Mouse (Mus musculus) large intestine, adult 2 months (tissue): ENCODE measurements around the gene Fbxl20. TPM values are rescaled to one million over a fixed set of nuclear protein-coding genes. Genes with fewer than 3 reads are reported as not detected.
A peak's percentile ranks its signal among the peaks of the same experiment; 100 is the strongest.

Experiments
- DNase-seq: peaks from one replicate; pipeline ENCODE4 v3.0.0-alpha.2; 2012; ENCODE audit warnings: low read depth, low spot score
- WGBS: fragments of 180-500 bp; shearing (Covaris S2); methylation state at CpG from one replicate; pipeline ENCODE4 v1.1.7; 2018; 5-methylcytosine and 5-hydroxymethylcytosine counted together
- polyA plus RNA-seq: library from polyadenylated mRNA; depleted of rRNA; stranded (reverse); fragments of >200 nt; gene quantifications from 2 replicates; pipeline ENCODE4 v1.2.3, GENCODE M21; 2012

Fbxl20 gene
- polyA plus RNA-seq, 1 experiment, result 5.4 TPM

GRCm38 (mm10) chr11:98109706-98110105 is 40.5 kb downstream of the Fbxl20 start:
- WGBS, result 60% methylated on average over 5 of the region's 5 CpGs
- DNase-seq, result no peak

- DNase-seq, result no peak
- 84% methylated on average over 3 of the region's 3 CpGs for WGBS
These were observed 48.9 kb downstream of the Fbxl20 start for GRCm38 (mm10) chr11:98101332-98101731.

GRCm38 (mm10) chr11:98090583-98090982 is 59.6 kb downstream of the Fbxl20 start:
- 84% methylated on average over 9 of the region's 9 CpGs for WGBS

DNA sequence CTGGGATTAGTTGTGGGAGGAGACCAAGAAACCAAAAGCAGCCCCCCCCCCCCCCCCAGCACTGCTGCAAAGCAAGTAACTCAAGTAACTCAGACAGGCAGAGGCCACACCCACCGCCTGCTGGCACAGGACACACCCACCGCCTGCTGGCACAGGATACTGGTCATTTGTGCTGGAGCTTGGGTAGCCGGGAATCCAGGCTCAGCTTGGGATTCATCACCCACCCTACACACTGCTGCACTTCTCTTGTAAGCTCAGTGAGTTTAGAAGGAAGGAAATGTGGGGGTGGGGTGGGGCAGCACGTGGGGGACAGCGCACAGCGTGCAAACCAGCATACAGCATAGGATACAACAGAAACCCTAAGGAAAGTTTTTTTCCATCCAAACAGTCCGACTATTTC is 62.0 kb downstream of the Fbxl20 start:
- 41% methylated on average over 7 of the region's 7 CpGs for WGBS
- DNase-seq, result no peak

More at GRCm38 (mm10) chr11:98090583-98090982, 59.6 kb downstream of the Fbxl20 start:
- no peak for DNase-seq

DNA sequence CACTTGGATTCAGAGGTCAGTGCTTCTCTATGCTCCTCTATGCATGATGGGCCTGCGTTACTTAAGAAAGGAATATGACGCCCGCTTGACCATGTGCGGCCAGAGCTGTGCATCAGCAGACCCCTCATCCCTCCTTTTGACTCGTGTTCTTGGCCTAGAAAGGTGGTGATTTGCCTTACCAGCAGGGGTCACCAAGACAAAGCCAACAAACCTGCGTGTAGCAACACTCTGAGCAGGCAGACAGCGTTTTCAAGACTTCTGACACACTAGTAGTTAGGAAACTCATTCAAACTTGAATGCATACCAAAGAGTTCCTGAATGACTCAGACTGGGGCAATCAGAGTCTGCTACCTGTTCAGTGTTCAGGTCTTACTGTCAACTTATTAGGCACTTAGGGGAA is 63.6 kb downstream of the Fbxl20 start:
- WGBS, result 79% methylated on average over 7 of the region's 7 CpGs
- no peak for DNase-seq

DNA sequence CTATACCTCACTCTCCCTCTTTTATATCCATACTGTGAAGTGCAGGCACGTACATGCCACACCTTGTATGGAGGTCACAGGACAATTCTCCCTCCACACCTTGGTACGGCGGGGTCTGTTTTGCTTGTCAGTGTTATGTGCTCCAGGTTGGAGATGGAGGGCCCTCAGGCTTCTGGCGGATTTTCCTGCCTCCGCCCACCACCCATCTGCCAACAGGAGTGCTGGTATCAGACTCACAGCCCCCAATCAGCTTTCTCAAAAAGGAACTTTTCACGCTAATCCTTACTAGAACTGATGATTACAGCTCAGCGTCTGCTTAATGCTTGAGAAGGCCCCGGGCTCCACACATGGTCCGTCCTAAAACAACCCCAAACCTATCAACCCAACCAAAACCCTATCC is 64.1 kb downstream of the Fbxl20 start:
- no peak for DNase-seq
- WGBS, result 92% methylated on average over 9 of the region's 9 CpGs

GRCm38 (mm10) chr11:98082745-98083144 is 67.5 kb downstream of the Fbxl20 start:
- no peak for DNase-seq
- 92% methylated on average over 7 of the region's 7 CpGs for WGBS

DNA sequence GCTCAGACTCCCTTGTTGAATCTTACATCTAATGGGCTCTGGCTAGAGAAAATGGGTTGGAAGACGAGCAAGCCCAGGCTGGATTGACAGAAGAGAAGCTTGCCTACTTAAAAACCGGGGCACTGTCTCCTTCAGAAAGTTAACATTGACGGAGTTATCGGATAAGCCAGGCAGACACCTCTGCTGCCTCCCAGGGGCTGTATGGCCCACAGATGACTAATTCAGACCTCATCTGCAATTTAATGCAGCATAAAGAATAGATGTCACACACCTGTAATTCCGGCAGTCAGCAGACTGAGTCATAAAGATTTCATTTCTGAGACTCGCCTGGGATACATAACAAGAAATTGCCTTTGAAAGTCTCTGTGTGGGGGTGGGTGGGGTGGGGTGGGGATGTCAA is 69.8 kb downstream of the Fbxl20 start:
- 67% methylated on average over 6 of the region's 6 CpGs for WGBS
- DNase-seq, result no peak

DNA sequence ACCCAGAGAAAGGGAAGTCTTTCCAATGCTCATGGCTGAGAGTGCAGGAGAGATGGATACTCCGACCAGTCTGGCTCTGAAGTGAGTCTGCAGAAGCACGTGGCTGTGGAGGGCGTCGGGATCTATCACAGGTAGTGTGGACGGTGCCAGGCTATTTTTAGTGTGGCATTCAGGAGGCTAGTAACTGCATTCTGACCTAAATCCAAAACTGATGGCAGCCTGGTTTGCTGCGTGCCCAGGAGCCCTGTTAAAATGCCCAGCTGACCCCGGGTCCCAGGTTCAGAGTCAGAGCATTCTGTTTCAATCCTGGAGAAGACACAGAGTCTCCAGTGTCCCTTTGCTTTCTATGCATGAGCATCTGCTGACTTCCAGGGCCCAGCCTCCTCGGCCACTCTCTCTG is 73.1 kb downstream of the Fbxl20 start:
- DNase-seq, result no peak
- WGBS, result 66% methylated on average over 8 of the region's 8 CpGs

DNA sequence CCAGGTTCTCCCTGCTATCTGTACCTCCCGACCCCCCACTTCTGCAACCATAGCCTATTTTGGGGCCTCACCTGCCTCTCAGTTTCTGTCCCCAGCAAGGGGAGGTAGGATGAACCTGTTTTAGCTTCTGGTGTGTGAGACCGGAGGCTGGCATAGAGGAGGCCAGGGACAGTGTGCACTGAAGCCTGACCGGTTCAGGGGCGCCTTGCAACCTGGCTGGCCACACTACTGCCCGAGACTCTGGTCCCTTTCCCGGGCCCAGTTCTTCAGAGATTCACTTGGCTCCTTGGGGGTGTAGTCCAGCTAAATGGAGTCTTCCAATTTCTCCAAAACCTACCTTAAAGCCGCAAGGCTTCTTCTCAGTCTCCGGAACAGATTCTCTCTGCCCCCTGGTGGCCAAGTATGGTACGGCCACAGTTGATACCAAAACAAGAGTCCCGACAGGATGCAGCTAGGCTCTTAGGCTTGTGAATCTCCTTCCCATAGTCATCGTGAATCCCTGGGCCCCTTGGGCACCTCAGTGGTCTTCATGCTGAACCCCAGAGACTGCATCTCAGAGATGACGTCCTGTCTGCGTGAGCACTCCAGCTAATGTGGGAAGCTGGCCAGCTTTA is 74.9 kb downstream of the Fbxl20 start:
- DNase-seq, result peak; percentile 38
- 20% methylated on average over 13 of the region's 13 CpGs for WGBS

DNA sequence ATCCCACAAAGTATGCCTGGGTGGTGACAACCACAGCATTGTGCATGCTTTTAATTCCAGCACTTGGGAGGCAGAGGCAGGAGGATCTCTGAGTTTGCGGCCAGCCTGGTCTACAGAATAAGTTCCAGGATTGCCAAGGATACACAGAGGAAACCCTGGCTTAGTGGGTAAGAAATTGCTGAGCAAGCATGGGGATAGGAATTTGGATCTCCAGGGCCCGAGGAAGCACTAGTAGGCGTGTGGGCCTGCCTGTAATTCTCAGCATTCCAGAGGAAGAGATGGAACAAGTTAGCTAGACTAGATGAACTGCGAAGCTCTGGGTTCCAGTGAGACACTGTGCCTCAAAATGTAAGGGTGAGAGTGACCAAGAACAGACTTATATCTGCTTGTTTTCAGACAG is 76.8 kb downstream of the Fbxl20 start:
- WGBS, result 78% methylated on average over 4 of the region's 4 CpGs

DNA sequence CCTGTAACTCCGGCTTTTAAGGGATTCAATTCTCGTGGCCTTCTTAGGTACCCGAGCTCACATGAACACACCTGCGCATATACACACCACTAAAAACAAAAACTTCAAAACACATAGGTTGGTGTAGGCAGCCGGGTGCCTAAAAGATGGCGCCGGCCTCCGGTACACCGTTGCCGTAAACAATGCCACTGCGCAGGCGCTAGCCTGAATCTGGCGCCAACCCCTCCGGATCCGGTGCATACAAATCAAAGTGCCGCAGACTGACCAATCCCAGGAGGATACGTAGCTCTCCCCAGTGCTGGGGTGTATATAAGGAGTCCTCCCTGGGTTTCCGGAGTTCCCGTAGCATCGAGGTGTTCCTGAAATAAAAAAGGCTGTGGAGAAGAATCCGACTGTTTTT is 82.9 kb downstream of the Fbxl20 start:
- 95% methylated on average over 21 of the region's 21 CpGs for WGBS
- DNase-seq, result no peak

More for the DNA sequence above, 76.8 kb downstream of the Fbxl20 start:
- DNase-seq, result no peak

DNA sequence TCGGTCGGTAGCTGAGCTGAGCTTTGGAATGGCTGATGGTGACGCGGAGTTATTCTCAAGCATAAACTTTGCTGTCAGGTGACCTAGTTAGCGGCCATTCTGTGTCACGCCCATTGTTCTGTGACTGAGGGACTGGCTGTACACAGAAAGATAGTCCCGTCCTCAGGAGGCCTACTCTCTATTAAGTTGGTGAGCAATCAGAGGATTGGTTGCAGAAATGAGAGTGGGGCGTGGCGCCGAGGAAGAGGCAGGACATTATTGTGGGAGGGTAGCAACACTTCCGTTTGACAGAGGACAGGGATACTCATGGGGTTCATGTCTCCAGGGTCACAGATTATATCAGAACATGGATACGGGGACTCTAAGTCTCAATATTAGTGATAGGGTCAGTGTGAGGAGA is 84.0 kb downstream of the Fbxl20 start:
- WGBS, result 84% methylated on average over 12 of the region's 12 CpGs
- no peak for DNase-seq

GRCm38 (mm10) chr11:98061904-98062562 is 88.2 kb downstream of the Fbxl20 start:
- no peak for DNase-seq
- 35% methylated on average over 6 of the region's 6 CpGs for WGBS

GRCm38 (mm10) chr11:98061441-98061840 is 88.8 kb downstream of the Fbxl20 start:
- WGBS, result 69% methylated on average over 3 of the region's 3 CpGs
- no peak for DNase-seq

DNA sequence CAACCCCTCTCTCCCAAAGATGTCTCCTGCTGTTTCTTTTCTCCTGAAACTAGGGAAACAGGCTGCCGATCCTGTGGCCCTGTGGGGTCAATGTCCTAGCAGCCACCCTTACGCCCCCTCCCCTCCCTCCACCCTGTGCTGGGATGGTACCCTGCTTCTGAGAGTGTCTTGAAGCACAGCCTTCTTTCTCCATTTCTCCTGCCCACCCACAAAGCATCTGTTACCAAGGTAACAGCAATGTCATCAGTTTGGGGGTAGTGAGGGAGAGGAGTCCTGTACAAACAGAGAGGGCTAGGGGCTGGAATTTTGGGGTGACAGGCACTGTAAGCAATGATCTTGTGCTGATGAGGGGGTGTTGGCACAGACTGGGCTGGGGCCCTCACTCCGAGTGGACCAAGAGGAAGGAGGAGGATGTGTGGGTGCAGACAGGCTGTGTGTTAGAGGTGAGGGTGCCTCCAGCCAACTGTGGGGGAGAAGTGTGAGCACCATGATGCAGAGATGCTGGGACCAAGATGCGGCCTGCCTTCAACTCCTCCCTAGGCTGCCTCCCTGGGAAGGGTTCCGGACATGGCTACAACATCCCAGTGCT is 90.0 kb downstream of the Fbxl20 start:
- WGBS, result 75% methylated on average over 5 of the region's 5 CpGs
- no peak for DNase-seq

DNA sequence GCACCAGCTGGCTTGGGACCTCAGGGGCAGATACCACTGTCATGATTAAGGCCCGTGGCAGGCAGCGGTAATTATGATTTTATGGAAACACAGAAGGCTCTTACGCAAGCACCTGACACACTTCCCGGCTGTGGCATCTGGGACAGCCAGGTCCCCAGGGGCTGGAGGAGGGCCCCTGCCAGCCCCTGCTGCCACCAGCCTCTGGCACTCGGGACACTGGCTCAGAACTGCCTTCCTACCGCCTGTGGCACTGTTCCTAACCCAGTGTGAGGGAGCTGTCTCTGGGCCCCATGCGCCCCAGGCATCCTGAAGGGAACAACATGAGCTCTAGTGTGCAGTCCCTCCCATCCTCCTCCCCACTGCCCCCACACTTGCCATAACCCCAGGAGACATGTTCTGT is 90.5 kb downstream of the Fbxl20 start:
- WGBS, result 42% methylated on average over 7 of the region's 7 CpGs
- DNase-seq, result no peak

- 72% methylated on average over 5 of the region's 5 CpGs for WGBS
- no peak for DNase-seq
These were observed 92.2 kb downstream of the Fbxl20 start for GRCm38 (mm10) chr11:98057998-98058397.

- DNase-seq, result no peak
- WGBS, result 17% methylated on average over 9 of the region's 9 CpGs
These were observed 92.7 kb downstream of the Fbxl20 start for GRCm38 (mm10) chr11:98057466-98057865.

DNA sequence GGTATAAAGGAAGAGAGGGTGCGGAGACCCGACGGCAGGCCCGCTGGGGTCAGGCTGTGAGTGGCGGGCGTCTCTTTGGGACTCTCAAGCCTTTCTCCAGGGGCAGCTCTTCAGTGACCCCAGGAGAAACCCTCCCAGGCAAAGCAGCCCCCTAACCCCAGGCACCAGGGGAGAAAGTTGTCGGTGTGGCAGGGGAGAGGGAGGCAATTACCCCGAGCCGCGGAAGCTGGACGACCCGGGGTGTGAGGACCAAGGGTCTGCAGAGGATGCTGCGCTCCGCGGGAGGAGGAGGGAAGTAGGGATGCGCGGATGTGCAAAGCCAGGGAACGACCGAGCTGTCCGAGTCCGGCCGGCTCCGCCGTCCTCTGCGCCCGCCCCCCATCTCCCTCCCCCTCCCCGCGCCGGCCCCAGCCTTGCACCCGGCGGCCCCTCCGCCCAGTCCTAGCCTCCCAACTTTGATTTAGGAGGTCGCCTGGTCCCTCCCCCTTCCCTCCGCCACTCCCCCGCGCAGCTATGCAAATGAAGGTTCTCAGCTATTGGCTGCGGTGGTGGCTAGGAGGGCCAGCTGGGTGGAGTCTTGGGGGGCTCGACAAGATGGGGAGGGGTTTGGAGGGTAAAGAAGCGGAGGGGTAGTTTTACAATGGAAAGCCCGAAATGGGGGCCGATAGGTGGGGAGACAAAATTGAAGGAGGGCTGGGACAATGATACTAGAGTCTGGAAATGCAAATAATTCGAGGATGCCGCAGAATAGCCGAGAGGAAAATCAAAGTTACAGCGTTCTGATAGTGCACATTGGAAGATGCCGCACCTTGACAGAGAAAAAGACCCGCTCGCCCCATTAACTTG is 97.0 kb downstream of the Fbxl20 start, which contains the start of gene Stac2:
Gene Stac2, minus strand, starts transcription at position 474 of the 846 bp plus-strand sequence.
- 3% methylated on average over 48 of the region's 48 CpGs for WGBS
- DNase-seq, result no peak
